Mouse (Mus musculus) spleen, adult 2 months (tissue): ENCODE data around the gene Myh7.

ENCODE experiments used
- CTCF ChIP-seq: fragments of 200-500 bp; IDR thresholded peaks from 2 replicates; pipeline ENCODE4 v1.5.1; 2011; ENCODE audit warnings: mild to moderate bottlenecking, inconsistent platforms; ENCODE audit not compliant: insufficient read depth, insufficient read length, insufficient replicate concordance; ENCODE audit errors: extremely low read depth
- POLR2A ChIP-seq: fragments of 200-500 bp; IDR thresholded peaks from 2 replicates; pipeline ENCODE4 v1.6.1; 2011; ENCODE audit warnings: low read depth, low read length, inconsistent platforms

- no peak for TF ChIP-seq CTCF
- TF ChIP-seq POLR2A: no peak
These were observed 9.7 kb upstream of the Myh7 start for GRCm38 (mm10) chr14:55003878-55004855.
